Mouse (Mus musculus): ENCODE data around the gene Tk1.

Tk1 gene

DNA sequence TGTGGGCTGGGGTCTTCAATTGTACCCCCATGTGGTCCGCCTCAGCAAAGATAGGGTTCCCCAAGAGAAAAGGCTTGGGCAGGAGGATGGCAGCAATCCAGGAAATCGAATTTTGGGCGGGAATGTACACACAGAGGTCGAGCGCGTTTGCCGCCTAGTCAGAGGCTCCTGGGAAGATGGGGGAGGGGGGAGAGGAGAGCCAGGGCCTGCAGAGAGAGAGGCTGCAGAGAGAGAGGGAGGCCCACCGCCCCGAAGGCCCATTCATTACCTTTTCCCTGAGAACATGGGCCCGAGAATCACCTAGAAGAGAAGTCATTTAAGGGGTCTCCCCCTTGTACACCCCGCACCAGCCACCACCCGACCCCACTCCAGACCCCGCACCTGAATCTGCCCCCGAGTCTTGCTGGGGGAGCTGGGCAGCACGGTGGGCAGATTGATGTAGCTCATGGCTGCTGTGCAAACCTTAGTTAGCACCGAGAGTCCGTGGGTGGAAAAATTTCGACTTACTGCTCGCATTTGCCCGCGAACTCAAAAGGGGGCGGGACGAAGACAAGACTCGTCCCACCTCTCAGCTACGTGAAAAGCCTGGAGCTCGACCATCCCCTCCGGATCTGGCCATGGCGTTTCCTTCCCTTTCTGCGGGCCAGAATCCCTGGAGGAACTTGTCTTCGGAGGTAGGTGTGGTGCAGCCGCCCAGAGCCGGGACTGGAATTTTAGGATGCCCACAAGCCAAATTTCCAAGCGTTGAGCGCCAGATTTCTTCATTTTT lies at the start of gene Tk1, which contains the start of gene Afmid:
Tk1 (minus strand) TSS at position 760 of the 769 bp plus-strand sequence.
Afmid (plus strand) TSS at position 592 of the 769 bp plus-strand sequence.
- in situ Hi-C loops (cut with MboI): loop anchor here (5.0 to 10.0 kb wide), 2 partner anchors 33 to 441 kb away; no protein-coding TSS in a partner anchor

DNA sequence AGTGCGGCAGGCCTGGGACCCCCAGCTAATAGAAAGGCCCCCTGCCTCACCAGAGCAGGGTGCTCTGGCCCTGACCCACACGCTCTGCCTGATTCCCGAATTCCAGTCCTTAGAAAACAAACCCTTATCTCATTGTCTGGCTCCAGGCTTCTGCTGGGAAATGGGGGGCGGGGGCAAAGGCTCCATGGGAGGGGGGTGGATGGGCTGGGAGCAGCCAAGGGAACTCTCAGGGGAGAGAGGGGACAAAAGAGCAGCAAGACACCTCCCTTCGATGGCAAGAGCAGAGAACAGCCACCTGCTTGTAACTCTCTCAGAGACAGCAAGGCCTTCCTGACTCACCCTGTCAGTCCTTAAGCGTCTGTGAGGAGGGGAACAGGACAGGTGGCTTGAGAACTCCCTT lies 49.8 kb upstream of the Tk1 start:
- in situ Hi-C loops (cut with MboI): no loop called here

DNA sequence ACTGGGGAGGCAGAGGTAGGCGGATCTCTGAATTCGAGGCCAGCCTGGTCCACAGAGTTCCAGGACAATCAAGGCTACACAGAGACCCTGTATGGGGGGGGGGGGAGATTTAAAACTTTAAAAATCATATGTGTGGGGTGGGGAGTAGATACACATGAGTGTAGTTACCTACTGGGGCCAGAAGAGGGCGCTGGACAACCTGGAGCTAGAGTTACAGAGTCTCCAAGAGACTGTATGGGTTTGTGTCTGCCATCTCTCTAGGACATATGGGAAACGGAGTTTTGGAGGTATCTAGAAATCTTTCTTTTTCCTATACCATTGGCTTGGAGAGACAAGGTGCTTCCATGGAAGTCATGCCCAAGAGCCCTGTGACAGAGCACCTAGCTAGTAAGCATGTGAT lies 48.5 kb upstream of the Tk1 start:
- in situ Hi-C loops (cut with MboI): no loop called here

DNA sequence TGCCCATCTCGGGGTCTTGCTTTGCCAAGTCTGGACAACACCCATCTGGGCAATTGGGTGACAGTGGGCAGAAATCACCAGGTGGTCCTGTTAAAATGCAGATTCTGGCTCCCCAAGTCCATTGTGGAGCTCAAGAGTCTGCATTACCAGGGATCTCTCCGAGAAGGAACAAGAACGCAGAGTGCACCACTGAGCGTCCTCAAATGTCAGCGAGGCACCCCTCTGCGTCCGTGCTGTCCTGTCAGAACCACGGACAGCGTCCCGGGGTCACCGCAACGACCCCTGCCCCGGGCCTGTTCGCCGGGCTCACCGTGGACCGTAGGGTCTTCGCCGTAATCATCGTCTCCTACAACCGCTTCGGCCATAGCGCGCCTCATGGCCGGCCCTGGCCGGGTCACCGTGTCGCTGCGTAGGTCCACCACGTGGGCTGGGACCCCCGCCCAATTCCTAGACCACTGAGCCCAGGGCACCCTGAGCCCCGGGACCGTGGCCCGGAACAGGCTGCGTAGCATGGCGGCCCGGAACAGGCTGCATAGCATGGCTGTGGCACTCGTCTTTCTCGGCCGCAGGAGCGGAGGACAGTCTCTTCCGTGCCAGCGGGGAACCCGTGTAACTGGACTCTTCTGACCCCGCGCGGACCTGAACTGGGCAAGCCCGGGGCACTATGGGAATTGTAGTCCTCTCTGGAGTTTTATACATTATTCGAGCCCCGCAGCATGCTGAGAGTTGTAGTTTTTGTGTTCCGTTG lies 47.1 kb upstream of the Tk1 start, which contains the start of gene Tha1:
Tha1 (minus strand) TSS at position 621 of the 748 bp plus-strand sequence.
- in situ Hi-C loops (cut with MboI): no loop called here

DNA sequence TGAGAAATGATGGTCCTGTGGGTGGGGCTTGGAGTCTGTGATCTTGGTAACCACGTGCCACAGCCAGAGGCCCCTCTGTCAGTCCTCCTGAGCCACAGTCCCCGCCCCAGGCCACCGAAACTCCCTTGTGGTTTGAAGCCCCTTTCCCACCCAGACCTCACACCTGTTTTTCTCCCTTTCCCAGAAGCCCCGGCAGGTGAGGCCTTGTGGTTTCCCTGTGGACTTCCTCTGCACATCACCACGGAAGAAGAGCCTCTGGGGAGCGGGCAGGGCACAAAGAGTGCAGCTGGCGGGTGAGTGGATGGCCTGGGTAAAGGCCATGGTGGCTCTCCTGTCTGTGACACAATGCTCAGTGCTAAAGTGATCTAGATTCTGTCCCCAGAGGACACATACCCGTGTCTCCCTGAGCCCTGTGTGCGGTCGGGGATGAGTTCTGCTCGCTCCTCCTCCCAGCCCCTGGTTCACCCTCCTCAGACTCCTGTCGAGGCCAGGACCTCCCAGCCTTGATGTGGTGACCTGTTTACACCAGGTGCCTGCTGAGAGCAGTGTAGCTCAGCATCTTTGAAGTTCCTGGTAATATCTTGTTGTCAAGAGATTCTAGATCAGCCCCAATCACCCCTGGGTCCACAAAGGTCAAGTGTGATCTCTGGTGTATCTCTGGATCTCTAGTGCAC lies 46.2 kb upstream of the Tk1 start:
- in situ Hi-C loops (cut with MboI): no loop called here

DNA sequence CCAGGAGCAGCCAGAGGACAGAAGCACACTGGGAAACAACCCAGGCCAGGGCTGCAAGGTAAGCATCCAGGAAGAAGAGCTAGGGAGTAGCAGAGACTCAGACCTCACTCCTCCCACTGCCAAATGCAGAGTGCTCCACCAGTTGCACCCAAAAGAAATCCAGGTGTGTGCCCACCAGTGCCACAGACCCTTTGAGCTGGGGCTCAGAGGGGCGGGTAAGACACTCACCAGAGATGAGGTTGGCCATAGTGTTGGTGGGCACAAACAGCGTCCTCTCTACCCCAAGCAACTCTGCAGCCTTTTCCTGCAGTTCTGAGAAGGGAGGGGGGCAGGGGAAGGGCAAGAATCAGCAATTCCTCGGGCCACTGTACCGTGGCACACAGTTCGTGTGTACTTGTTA lies 45.5 kb upstream of the Tk1 start:
- in situ Hi-C loops (cut with MboI): no loop called here

DNA sequence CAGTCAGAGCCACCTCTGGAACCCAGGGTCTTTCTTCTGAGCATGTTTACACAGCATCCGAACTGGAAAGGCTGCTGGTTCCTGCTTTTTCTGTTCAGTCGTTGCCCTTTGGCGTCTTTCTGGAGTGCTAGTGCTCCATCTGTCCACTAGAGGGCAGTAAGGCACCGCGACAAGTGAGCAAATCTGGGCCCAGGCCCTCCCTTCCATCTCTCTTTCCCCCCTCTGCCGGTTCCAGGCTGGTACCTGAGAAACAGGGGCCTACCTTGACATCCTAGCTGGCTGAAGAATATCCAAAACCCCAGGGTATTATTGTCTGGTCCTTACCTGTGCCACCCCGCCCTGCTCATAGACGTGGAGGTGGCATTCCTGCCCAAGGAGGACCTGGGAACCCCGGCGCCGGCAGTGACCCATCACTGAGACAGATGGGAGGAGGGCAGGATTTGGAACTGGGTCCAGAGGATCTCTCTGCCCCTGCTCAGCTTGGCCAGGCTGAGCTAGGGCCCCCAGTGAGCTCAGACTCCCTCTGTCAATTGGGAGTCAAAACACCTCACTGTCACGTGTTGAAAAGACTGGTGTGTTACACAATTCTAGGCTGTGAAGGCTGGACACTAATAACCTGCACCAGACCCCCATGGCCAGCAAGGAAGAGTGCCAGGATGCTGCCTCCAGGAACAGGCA lies 44.9 kb upstream of the Tk1 start:
- in situ Hi-C loops (cut with MboI): no loop called here

DNA sequence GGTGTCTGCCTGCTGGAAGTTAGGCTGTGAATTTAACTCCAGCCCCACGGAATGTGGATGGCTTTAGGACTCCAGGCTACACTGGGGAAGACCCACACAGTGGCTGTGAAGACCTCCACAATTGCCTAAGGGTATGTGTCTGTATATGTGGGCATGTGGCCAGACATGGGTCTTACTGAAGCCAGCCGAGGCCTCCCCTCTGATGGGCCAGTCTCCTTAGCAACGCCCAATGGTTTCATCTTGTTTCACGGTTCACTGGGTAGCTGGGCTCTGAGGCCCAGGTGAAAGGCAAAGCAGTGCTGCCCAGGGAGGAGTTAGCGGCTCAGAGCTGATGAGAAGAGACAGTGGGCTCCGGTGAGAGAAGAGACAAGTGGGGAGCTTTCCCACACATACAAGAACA lies 40.1 kb upstream of the Tk1 start:
- in situ Hi-C loops (cut with MboI): no loop called here

DNA sequence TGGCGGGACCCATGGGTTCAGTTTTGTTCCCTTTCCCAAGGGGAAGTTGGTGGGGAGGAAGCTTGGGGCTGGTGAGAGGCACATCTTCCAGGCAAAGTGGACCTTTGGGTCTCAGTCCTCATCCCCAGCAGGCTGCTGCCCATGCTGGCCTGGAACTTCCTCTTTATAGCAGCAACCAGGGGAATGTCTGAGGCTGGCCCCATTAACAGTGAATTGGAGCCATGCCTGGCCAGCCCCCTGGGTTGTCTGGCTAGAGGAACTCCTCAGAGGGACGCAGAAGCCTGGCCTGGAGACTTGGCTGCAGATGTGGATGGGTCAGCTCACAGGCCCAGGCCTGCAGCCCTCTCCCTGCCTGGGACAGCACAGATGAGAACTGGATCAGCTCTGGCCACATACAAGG lies 38.9 kb upstream of the Tk1 start:
- in situ Hi-C loops (cut with MboI): no loop called here

DNA sequence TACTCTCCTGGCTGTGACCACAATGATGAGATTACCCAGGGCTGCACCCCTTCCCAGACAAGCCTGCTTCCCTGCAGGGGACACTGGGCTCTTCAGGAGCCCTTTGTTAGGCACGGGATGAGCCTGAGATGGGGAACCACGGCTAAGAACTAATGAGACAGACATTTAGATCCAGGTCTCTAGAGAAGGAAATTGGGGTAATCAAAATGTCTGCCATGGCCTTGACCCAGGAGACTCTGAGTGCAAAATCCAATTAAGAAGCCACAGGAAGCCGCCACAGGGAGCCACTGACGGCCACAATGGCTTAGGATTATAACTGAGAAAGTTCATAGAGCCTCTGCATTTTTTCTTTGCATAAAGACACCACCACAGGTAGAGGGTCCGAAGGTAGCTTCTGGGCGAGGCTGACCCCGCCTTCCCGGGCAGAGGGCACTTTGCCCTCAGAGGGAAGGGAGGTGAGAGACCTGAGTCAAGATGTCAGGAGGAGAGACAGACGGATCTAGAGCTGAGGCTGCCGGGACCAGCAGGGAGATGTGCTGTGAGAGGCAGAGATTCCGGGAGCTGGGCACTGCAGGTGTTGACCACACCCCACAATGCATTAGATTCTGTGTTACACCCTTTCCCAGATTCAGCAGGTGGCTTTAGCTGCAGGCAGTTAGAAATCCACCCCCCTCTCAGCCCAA lies 37.4 kb upstream of the Tk1 start:
- in situ Hi-C loops (cut with MboI): no loop called here

DNA sequence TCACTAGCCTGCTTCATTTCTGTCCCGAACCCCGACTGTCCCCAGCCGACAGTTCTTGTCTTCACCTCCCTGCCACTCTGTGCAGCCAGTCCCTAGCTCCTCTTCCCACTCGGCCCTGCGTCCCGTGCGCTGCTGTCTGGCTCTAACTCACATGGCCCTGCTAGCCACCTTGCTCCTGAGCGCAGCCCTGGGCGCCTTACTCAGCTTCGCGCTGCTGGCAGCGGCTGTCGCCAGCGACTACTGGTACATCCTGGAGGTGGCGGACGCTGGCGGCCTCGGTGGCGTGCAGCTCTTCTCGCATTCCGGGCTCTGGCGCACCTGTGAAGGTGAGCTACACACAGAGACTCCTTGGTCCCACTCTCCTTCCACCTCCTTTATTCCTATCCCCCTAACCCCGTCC lies 34.7 kb upstream of the Tk1 start, which contains the start of gene Tmem235:
Tmem235 (plus strand) TSS at position 152 of the 400 bp plus-strand sequence.
- in situ Hi-C loops (cut with MboI): no loop called here

DNA sequence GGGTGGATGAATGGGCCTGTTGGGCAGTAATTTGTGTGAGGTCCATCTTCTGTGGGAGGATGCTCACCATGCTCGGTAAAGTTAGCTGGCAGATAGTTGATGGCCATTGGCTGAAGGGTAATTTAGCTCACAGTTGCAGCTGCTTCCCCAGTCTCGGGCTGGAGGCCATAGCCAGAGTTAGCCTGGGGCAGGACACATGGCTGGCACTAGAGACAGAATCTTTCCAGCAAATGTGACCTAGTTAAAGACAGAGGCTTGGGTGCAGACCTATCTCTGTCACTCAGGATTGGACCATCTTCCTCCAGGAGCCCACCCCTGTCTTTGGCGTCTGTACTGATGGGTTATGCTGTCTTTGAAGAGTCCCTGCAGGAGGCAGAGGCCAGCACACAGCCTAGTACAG lies 32.5 kb upstream of the Tk1 start:
- in situ Hi-C loops (cut with MboI): no loop called here

DNA sequence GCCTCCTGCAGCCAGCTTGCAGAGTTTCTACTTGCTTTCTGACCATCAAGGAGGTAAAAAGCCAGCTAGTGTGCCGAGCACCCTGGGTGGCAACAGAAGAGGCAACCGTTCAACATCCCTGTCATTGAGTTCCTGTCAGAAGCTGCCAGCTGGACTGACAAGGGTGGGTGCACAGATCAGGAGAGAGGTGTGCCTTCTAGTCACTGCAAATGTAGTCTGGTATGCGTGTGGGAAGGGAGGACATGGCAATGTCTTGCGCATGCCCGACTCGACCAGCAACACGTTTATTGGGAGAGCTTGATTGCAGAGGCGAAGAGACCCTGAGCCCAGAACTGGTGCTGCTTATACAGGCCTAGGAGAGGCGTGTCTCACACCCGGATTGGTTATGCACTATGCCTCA lies 31.6 kb upstream of the Tk1 start:
- in situ Hi-C loops (cut with MboI): no loop called here

DNA sequence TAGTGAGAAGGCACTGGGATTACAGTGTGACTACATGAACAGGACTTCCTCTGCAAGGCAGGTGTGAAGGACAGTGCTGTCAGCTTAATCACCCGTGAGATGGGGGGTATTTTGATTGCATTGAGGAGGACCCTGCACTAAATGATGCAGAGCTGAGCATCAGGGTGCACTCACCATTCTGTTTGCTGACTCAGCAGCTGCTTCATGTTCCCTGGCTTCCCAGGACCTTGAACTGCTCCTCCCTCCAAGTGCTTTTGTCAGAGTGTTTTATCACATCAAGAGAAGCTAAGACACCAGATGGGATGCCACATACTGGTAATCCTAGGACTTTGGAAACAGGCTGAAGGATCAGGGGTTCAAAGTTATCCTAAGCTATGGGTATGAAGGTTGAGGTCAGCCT lies 30.1 kb upstream of the Tk1 start:
- in situ Hi-C loops (cut with MboI): no loop called here

DNA sequence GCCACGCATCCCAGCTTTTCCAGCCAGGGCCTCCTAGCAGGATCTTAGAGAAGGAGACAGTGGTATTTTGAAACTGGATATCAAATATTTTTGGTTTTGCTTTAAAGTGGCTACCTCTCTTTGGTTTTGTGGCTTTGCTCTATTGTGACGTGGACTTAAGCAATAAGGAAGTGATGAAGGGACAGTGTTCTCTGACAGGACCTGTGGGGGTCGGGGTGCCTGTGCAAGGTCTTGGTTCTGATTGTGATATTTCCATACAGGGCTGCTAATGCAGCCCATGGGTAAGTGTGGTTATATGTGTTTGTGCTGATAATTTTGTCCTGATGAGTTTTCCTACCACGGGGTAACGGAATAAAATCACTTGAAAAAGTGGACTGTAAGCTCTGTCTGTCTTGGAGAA lies 29.5 kb upstream of the Tk1 start:
- in situ Hi-C loops (cut with MboI): no loop called here

DNA sequence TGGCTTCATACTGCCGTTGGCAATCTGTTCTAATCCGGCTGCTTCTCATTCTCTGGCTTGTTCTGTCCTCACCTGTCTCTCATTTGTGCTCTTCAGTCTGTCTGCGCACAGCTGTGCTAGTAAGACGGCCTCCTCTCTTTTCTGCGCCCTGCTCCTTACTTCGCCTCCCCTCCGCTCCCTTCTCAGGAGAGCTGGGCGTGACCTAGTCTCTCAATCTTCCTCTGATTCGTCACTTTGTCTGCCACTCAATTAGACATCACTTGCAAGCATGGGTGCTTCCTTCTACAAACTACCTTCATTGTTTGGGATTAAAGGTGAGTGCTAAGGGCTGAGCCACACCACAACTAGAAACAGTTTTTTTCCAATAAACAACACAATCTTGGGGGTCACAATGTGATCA lies 28.3 kb upstream of the Tk1 start:
- in situ Hi-C loops (cut with MboI): no loop called here

DNA sequence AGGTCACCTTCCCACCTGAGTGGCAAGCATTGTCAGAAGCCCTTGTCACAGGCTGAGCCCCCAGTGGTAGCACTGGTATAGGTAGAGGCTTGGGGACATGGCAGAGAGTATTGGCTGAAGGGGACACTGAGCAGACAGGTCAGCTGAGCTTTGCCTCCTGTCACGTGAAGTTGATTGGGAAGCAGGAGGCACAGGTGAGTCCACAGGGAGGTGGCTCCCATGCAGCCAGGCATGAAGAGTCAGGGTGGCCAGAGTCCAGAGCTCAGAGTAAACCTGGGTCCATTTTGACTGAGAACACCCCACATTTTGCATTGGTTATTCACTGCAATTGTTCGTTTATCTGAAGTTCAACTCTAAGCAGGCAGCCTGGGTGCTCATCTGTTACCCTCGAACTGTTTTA lies 27.0 kb upstream of the Tk1 start:
- in situ Hi-C loops (cut with MboI): no loop called here

DNA sequence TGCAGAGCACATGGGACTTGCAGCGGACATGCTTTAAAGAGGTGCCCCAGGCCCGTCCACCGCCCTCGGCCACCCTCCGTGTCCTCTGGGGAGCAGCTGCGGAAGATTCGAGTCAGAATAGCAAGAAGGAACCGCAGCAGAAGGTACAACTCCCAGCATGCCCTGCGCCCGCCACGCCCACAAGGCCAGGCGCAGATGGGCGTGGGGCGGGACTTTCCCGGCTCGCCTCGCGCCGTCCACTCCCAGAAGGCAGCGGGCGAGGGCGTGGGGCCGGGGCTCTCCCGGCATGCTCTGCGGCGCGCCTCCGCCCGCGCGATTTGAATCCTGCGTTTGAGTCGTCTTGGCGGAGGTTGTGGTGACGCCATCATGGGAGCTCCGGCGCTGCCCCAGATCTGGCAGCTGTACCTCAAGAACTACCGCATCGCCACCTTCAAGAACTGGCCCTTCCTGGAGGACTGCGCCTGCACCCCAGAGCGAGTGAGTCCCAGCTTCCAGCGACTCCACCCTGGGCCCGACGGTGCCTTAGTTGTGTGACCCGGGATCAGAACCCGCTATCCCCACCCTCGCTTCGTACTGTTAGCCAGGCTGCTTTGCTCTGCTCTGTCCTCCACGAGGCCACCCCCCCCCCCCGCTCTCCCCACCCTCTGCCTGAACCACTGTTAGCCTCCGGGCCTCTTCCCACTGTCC lies 23.2 kb upstream of the Tk1 start, which contains the start of gene Birc5:
Birc5 (plus strand) TSS at position 267 of the 687 bp plus-strand sequence.
- in situ Hi-C loops (cut with MboI): no loop called here

DNA sequence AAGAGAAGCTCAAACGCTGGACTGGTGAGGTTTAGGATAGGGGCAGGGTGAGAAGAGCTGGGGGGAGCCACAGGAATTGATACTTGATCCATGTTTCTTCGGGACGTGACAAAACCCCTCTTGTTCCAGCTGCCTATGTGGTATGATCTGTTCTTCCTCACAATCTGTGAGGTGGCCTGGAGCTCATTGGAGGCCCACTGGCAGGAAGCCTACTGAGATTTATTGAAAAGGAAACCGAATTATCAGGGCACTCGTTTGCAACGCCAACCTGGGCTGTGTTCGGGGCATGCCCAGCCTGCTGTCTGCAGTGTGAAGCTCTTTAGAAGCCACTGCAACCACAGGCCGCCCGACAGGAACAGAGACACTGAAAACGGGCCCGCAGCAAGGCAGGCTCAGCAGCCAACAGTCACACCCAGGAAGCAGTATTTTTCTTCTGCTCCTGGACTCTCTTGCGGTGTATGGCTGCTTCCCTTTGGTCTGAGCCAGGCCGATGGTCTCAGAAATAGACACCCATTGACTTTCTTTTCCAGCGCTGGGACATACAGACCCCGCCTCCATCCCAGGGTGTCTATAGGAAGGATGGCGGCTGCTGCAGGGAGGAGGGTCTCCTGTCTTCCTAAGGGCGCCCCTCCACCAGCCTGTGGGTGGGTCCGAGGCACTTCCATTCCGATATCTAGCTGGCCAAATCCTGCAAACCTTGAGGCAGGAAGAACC lies 22.5 kb upstream of the Tk1 start:
- in situ Hi-C loops (cut with MboI): no loop called here

DNA sequence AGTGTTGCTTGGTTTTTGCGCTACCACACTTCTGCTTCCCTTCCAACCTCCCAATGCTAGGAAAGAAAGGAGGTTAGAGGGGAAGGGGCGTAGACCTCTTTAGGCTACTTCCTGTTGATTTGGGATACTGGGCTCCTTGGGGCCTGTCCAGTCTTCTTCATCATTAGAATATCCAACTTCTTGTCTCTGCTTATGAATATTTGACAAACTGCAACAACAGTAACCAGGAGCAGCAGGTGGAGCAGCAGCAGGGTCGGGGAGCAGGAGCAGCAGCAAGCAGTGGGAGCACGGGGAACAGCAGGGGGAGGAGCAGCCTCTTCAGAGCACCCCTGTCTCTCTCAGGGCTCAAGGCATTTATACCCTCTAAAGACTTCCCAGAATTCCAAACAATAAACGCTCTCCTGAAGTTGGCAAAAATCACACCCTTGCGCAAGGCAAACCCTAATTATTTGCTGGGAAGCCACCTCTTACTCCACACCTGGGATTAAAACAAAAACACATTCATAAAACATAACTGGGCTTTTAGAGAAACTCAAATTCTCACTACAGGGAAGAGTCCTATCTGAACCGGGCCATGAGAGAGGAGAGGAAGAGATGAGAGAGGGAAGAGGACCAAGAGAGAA lies 21.8 kb upstream of the Tk1 start:
- in situ Hi-C loops (cut with MboI): no loop called here
